Mouse (Mus musculus) MEL (cell line): ENCODE results near the gene Naa25. TPM values are rescaled to one million over a fixed set of nuclear protein-coding genes. Genes with fewer than 3 reads are reported as not detected.

Experiments
- DNase-seq: peaks from one replicate; pipeline ENCODE4 v3.0.0; 2011; ENCODE audit warnings: low read depth, low spot score
- H3K27ac ChIP-seq: 2 replicates; pipeline ENCODE4 v1.5.1; 2012; ENCODE audit warnings: low read depth, mild to moderate bottlenecking, control low read depth, low read length, moderate library complexity; ENCODE audit not compliant: control insufficient read depth
- H3K27me3 ChIP-seq, 2 experiments: fragments of 150-350 bp in 1 of 2; sonication (generic) in 1 of 2; 2 replicates each; pipeline ENCODE4 v1.6.1; 2012; ENCODE audit warnings: low read length in 2 of 2, mild to moderate bottlenecking in 2 of 2, improper control_type of control experiment in 1 of 2, moderate library complexity in 1 of 2; ENCODE audit not compliant: insufficient read depth in 2 of 2, control insufficient read depth in 1 of 2
- H3K36me3 ChIP-seq, 2 experiments: 2 replicates each; pipeline ENCODE4 v1.6.1; 2012 to 2014; ENCODE audit warnings: low read length in 2 of 2, improper control_type of control experiment in 1 of 2, inconsistent platforms in 1 of 2, mild to moderate bottlenecking in 1 of 2; ENCODE audit not compliant: insufficient read depth in 2 of 2, control insufficient read depth in 1 of 2
- H3K4me1 ChIP-seq, 2 experiments: fragments of 150-350 bp in 1 of 2; sonication (generic) in 1 of 2; 2 replicates each; pipeline ENCODE4 v1.6.1; 2012; ENCODE audit warnings: low read length in 2 of 2, improper control_type of control experiment in 1 of 2, mild to moderate bottlenecking in 1 of 2; ENCODE audit not compliant: insufficient read depth in 2 of 2, control insufficient read depth in 1 of 2
- H3K4me3 ChIP-seq, 2 experiments: fragments of 150-350 bp in 1 of 2; sonication (generic) in 1 of 2; 2 replicates each; pipeline ENCODE4 v1.5.1; 2012; ENCODE audit warnings: low read depth in 2 of 2, low read length in 2 of 2, mild to moderate bottlenecking in 2 of 2, moderate library complexity in 2 of 2, control low read depth in 1 of 2, improper control_type of control experiment in 1 of 2; ENCODE audit not compliant: control insufficient read depth in 1 of 2, insufficient read depth in 1 of 2
- H3K79me2 ChIP-seq: 2 replicates; pipeline ENCODE4 v1.6.1; 2012; ENCODE audit warnings: mild to moderate bottlenecking, low read length, moderate library complexity; ENCODE audit not compliant: control insufficient read depth, poor library complexity, insufficient read depth
- H3K9ac ChIP-seq: 2 replicates; pipeline ENCODE4 v1.6.1; 2012; ENCODE audit warnings: low read depth, mild to moderate bottlenecking, control low read depth, low read length, moderate library complexity; ENCODE audit not compliant: control insufficient read depth, poor library complexity, severe bottlenecking
- H3K9me3 ChIP-seq: fragments of 150-350 bp; sonication (generic); replicated peaks from 2 replicates; pipeline ENCODE4 v1.6.1; 2012; ENCODE audit warnings: mild to moderate bottlenecking, low read length, improper control_type of control experiment, moderate library complexity; ENCODE audit not compliant: insufficient read depth
- CTCF ChIP-seq, 3 experiments: IDR thresholded peaks in 2 of 3; conservative IDR thresholded peaks in 1 of 3; 2 replicates each; pipeline ENCODE4 v1.5.1; 2011 to 2012; ENCODE audit warnings: low read length in 3 of 3, low read depth in 2 of 3, mild to moderate bottlenecking in 2 of 3, improper control_type of control experiment in 1 of 3, inconsistent platforms in 1 of 3, mixed read lengths in 1 of 3, moderate library complexity in 1 of 3; ENCODE audit not compliant: control insufficient read depth in 1 of 3, insufficient read depth in 1 of 3, poor library complexity in 1 of 3, severe bottlenecking in 1 of 3
- E2F4 ChIP-seq: IDR thresholded peaks from 2 replicates; pipeline ENCODE4 v1.6.1; 2011; ENCODE audit warnings: low read depth, low read length, improper control_type of control experiment, borderline replicate concordance
- ETS1 ChIP-seq: IDR thresholded peaks from 2 replicates; pipeline ENCODE4 v1.6.1; 2012; ENCODE audit warnings: low read depth, mild to moderate bottlenecking, inconsistent platforms, low read length, improper control_type of control experiment, moderate library complexity
- GABPA ChIP-seq: IDR thresholded peaks from 2 replicates; pipeline ENCODE4 v1.6.1; 2012; ENCODE audit warnings: low read depth, mild to moderate bottlenecking, inconsistent platforms, low read length, improper control_type of control experiment, moderate library complexity
- GATA1 ChIP-seq: IDR thresholded peaks from 2 replicates; pipeline ENCODE4 v1.6.1; 2011; ENCODE audit warnings: low read depth, low read length, improper control_type of control experiment
- MEF2A ChIP-seq: IDR thresholded peaks from 2 replicates; pipeline ENCODE4 v1.6.1; 2014; ENCODE audit warnings: low read depth, mild to moderate bottlenecking, inconsistent platforms, low read length, improper control_type of control experiment; ENCODE audit not compliant: poor library complexity, insufficient replicate concordance, severe bottlenecking; ENCODE audit errors: extremely low read depth
- MXI1 ChIP-seq: IDR thresholded peaks from 2 replicates; pipeline ENCODE4 v1.6.1; 2011; ENCODE audit warnings: mild to moderate bottlenecking, low read depth, low read length, improper control_type of control experiment
- MYB ChIP-seq: IDR thresholded peaks from 2 replicates; pipeline ENCODE4 v1.6.1; 2011; ENCODE audit warnings: mild to moderate bottlenecking, low read depth, low read length, improper control_type of control experiment
- NELFE ChIP-seq: IDR thresholded peaks from 2 replicates; pipeline ENCODE4 v1.6.1; 2011; ENCODE audit warnings: low read depth, low read length, improper control_type of control experiment
- POLR2A ChIP-seq, 2 experiments: IDR thresholded peaks; 2 replicates each; pipeline ENCODE4 v1.6.1; 2011 to 2012; ENCODE audit warnings: low read length in 2 of 2, mild to moderate bottlenecking in 2 of 2, control low read depth in 1 of 2, improper control_type of control experiment in 1 of 2, low read depth in 1 of 2, moderate library complexity in 1 of 2; ENCODE audit not compliant: control insufficient read depth in 1 of 2, insufficient read depth in 1 of 2, poor library complexity in 1 of 2
- POLR2AphosphoS2 ChIP-seq: IDR thresholded peaks from 2 replicates; pipeline ENCODE4 v1.6.1; 2011; ENCODE audit warnings: low read length, improper control_type of control experiment
- RAD21 ChIP-seq: IDR thresholded peaks from 2 replicates; pipeline ENCODE4 v1.6.1; 2011; ENCODE audit warnings: mild to moderate bottlenecking, low read depth, low read length, improper control_type of control experiment
- SMC3 ChIP-seq: IDR thresholded peaks from 2 replicates; pipeline ENCODE4 v1.6.1; 2011; ENCODE audit warnings: low read depth, low read length, improper control_type of control experiment
- TCF12 ChIP-seq: IDR thresholded peaks from 2 replicates; pipeline ENCODE4 v1.6.1; 2014; ENCODE audit warnings: low read depth, mild to moderate bottlenecking, inconsistent platforms, low read length, improper control_type of control experiment, moderate library complexity
- UBTF ChIP-seq: IDR thresholded peaks from 2 replicates; pipeline ENCODE4 v1.6.1; 2012; ENCODE audit warnings: low read depth, mild to moderate bottlenecking, inconsistent platforms, low read length, improper control_type of control experiment, moderate library complexity, borderline replicate concordance; ENCODE audit not compliant: insufficient read depth
- USF1 ChIP-seq: IDR thresholded peaks from 2 replicates; pipeline ENCODE4 v1.6.1; 2014; ENCODE audit warnings: low read depth, mild to moderate bottlenecking, inconsistent platforms, low read length, improper control_type of control experiment, moderate library complexity
- ZMIZ1 ChIP-seq: IDR thresholded peaks from 2 replicates; pipeline ENCODE4 v1.6.1; 2012; ENCODE audit warnings: low read depth, mild to moderate bottlenecking, inconsistent platforms, low read length, improper control_type of control experiment, moderate library complexity
- polyA plus RNA-seq, 2 experiments: library from polyadenylated mRNA; stranded (reverse) in 1 of 2; unstranded in 1 of 2; fragments of >175 nt in 1 of 2; fragments of >200 nt in 1 of 2; gene quantifications; 2 replicates each; pipeline versions ENCODE4 v1.2.1 to v1.2.4; 2012; ENCODE audit warnings: low replicate concordance in 2 of 2, low read depth in 1 of 2; ENCODE audit not compliant: insufficient read length in 2 of 2, insufficient read depth in 1 of 2, missing spikeins in 1 of 2
- total RNA-seq: library from RNA; depleted of rRNA; stranded (reverse); fragments of 300-350 nt; gene quantifications from 2 replicates; pipeline ENCODE4 v1.2.3, GENCODE M21; 2012

The Naa25 gene
- total and polyA plus RNA-seq, 3 experiments = 53.0 to 59.6 TPM; not detected in 1

- Histone ChIP-seq H3K27ac (no peak overlapping the region), H3K4me1 (no peaks in the 10 kb centered on the region), H3K9ac (no peak overlapping the region), H3K4me3 (no peak overlapping the region), H3K9me3 (no peaks in the 10 kb centered on the region), H3K79me2 (no peaks in the 10 kb centered on the region), H3K36me3 (no peaks in the 10 kb centered on the region), H3K27me3 (no peaks in the 10 kb centered on the region)
- no peak for DNase-seq
- no peak for TF ChIP-seq CTCF (IDR thresholded peaks at IDR 0.05 in 2 of 3, conservative IDR thresholded peaks at IDR 0.05 in 1 of 3; ENCODE audit: control insufficient read depth in 1 of 3, insufficient read depth in 1 of 3, low read depth in 2 of 3, low read length in 3 of 3, poor library complexity in 1 of 3, severe bottlenecking in 1 of 3)
- no peak for TF ChIP-seq ETS1
- TF ChIP-seq GABPA = no peak
- no peak for TF ChIP-seq POLR2A (IDR thresholded peaks at IDR 0.05; ENCODE audit: control insufficient read depth in 1 of 2, insufficient read depth in 1 of 2, low read depth in 1 of 2, low read length in 2 of 2, poor library complexity in 1 of 2)
- no peak for TF ChIP-seq TCF12
- no peak for TF ChIP-seq POLR2AphosphoS2
- TF ChIP-seq MEF2A = no peak
- no peak for TF ChIP-seq MXI1
- TF ChIP-seq USF1 = no peak
- TF ChIP-seq ZMIZ1 = no peak
- TF ChIP-seq E2F4 = no peak
- TF ChIP-seq NELFE = no peak
- no peak for TF ChIP-seq MYB
- no peak for TF ChIP-seq GATA1
These were observed 19.0 kb upstream of the Naa25 start for GRCm38 (mm10) chr5:121378678-121379256.

GRCm38 (mm10) chr5:121380692-121381091, 17.0 kb upstream of the Naa25 start:
- H3K36me3 ChIP-seq = peaks cover 0 to 5% of the 10 kb centered on the region in 2 experiments; a peak in 1 of 4 replicates
- no peak overlapping the region for H3K27ac ChIP-seq
- no peak overlapping the region for H3K9ac ChIP-seq
- no peaks in the 10 kb centered on the region for H3K27me3 ChIP-seq
- H3K4me3 ChIP-seq = no peak overlapping the region
- H3K79me2 ChIP-seq = peaks cover 3% of the 10 kb centered on the region; the same call in 1 of the 2 replicates
- no peaks in the 10 kb centered on the region for H3K9me3 ChIP-seq
- H3K4me1 ChIP-seq = peaks cover 0 to 3% of the 10 kb centered on the region in 2 experiments; a peak in 2 of 4 replicates
- DNase-seq = peak; percentile 41
- TF ChIP-seq CTCF (IDR thresholded peaks at IDR 0.05 in 2 of 3, conservative IDR thresholded peaks at IDR 0.05 in 1 of 3; ENCODE audit: control insufficient read depth in 1 of 3, insufficient read depth in 1 of 3, low read depth in 2 of 3, low read length in 3 of 3, poor library complexity in 1 of 3, severe bottlenecking in 1 of 3) (peak; percentile 22 to 82 (median 51); a peak in 4 of 6 replicates), SMC3 (peak; percentile 23), UBTF (no peak), RAD21 (0 out of 2 replicates have a peak, but pooled peaks have one; percentile 16)
